Mouse (Mus musculus): ENCODE data around the gene Smox.

DNA sequence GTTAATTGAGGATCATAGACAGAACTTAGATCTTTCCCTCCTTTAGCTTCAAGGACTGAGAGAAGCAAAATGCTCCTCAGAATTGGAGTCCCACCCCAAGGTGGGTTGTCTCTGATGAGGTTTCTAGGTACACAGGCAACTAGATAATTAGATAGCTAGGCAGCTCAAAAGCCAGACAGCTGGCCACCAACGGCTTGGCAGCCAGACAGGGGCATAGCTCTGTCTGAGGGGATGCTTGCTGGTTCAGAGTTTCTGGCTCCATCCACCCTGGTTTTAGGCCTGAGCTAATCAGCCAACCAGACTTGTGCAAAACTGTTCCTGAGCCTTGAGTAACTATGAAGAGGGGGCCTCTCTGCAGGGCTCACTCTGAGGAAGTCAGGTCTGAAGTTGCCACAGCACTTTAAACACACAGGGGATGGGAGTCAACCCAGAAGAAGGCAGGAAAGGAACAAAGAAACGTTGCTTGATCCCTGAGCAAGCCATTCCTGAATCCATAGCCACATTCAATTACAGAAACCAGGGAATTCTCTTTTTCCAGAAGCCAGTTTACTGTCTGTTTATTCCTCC, 44.8 kb upstream of the Smox start:
- no peak for TF ChIP-seq NELFE (IDR thresholded peaks at IDR 0.05; ENCODE audit: low read depth, low read length)
- TF ChIP-seq CTCF (IDR thresholded peaks at IDR 0.05 in 2 of 3, conservative IDR thresholded peaks at IDR 0.05 in 1 of 3; ENCODE audit: control insufficient read depth in 1 of 3, insufficient read depth in 1 of 3, low read depth in 2 of 3, low read length in 3 of 3, poor library complexity in 1 of 3, severe bottlenecking in 1 of 3), result no peak
- no peak for TF ChIP-seq EP300 (IDR thresholded peaks at IDR 0.05; ENCODE audit: low read depth in 1 of 2, low read length in 2 of 2)
- no peak for TF ChIP-seq ELF1 (IDR thresholded peaks at IDR 0.05; ENCODE audit: low read depth, low read length)
- TF ChIP-seq TAL1 (IDR thresholded peaks at IDR 0.05; ENCODE audit: low read length), result no peak
- no peak for TF ChIP-seq MYB (IDR thresholded peaks at IDR 0.05; ENCODE audit: low read depth, low read length)
- TF ChIP-seq GATA1 (IDR thresholded peaks at IDR 0.05; ENCODE audit: low read depth, low read length), result no peak
- no peak for TF ChIP-seq CHD1 (IDR thresholded peaks at IDR 0.05; ENCODE audit: low read depth, low read length)
- TF ChIP-seq RAD21 (IDR thresholded peaks at IDR 0.05; ENCODE audit: low read depth, low read length), result no peak
- TF ChIP-seq MYC (IDR thresholded peaks at IDR 0.05; ENCODE audit: low read depth, low read length), result no peak
